Mouse (Mus musculus) neural tube, embryonic 11.5 days (tissue): ENCODE results near the gene Pigt. TPM values are rescaled to one million over a fixed set of nuclear protein-coding genes. Genes with fewer than 3 reads are reported as not detected.

Experiments
- ATAC-seq: fragments of 200-750 bp; cut with Nextera tagmentation; 2 replicates; pipeline ENCODE4 v1.8.0; 2017; ENCODE audit warnings: moderate number of reproducible peaks, mild to moderate bottlenecking, moderate TSS enrichment, moderate library complexity; ENCODE audit not compliant: insufficient read depth, low FRiP score, low TSS enrichment
- DNase-seq: peaks from one replicate; pipeline ENCODE4 v3.0.0-alpha.2; 2015; ENCODE audit warnings: low spot score
- H3K27ac ChIP-seq: fragments of 300-500 bp; sonication (generic); 2 replicates; pipeline ENCODE4 v1.5.1; 2014; ENCODE audit warnings: low read depth, mild to moderate bottlenecking, low read length
- H3K27me3 ChIP-seq: fragments of 300-500 bp; sonication (generic); 2 replicates; pipeline ENCODE4 v1.6.1; 2014; ENCODE audit warnings: mild to moderate bottlenecking, low read length, mixed read lengths; ENCODE audit not compliant: control insufficient read depth, insufficient read depth
- H3K36me3 ChIP-seq: fragments of 300-500 bp; sonication (generic); 2 replicates; pipeline ENCODE4 v1.6.1; 2014; ENCODE audit warnings: mild to moderate bottlenecking, low read length, moderate library complexity, mixed read lengths; ENCODE audit not compliant: control insufficient read depth, insufficient read depth
- H3K4me1 ChIP-seq: fragments of 300-500 bp; sonication (generic); 2 replicates; pipeline ENCODE4 v1.6.1; 2014; ENCODE audit warnings: low read length, mixed read lengths; ENCODE audit not compliant: control insufficient read depth, insufficient read depth
- H3K4me2 ChIP-seq: fragments of 300-500 bp; sonication (generic); 2 replicates; pipeline ENCODE4 v1.6.1; 2014; ENCODE audit warnings: low read depth, mild to moderate bottlenecking, moderate library complexity
- H3K4me3 ChIP-seq: fragments of 300-500 bp; sonication (generic); 2 replicates; pipeline ENCODE4 v1.5.1; 2014; ENCODE audit warnings: low read depth, low read length
- H3K9ac ChIP-seq: fragments of 300-500 bp; sonication (generic); 2 replicates; pipeline ENCODE4 v1.6.1; 2014; ENCODE audit warnings: mild to moderate bottlenecking, low read length
- H3K9me3 ChIP-seq: fragments of 300-500 bp; sonication (generic); 2 replicates; pipeline ENCODE4 v1.6.1; 2016; ENCODE audit warnings: low read length; ENCODE audit not compliant: control insufficient read depth
- WGBS: fragments of 180-500 bp; shearing (Covaris S2); extraction: QIAGEN DNeasy Blood & Tissue Kit; methylation state at CpG from one replicate; pipeline ENCODE4 v1.1.7; 2014; 5-methylcytosine and 5-hydroxymethylcytosine counted together
- polyA plus RNA-seq: library from polyadenylated mRNA; unstranded; fragments of >200 nt; fragmentation: Nextera tagmentation; extraction: Ambion mirVana; gene quantifications from 2 replicates; pipeline ENCODE4 v1.2.1, GENCODE M21; 2014

Gene Pigt
- polyA plus RNA-seq = 55.0 and 57.4 TPM in 2 replicates

DNA sequence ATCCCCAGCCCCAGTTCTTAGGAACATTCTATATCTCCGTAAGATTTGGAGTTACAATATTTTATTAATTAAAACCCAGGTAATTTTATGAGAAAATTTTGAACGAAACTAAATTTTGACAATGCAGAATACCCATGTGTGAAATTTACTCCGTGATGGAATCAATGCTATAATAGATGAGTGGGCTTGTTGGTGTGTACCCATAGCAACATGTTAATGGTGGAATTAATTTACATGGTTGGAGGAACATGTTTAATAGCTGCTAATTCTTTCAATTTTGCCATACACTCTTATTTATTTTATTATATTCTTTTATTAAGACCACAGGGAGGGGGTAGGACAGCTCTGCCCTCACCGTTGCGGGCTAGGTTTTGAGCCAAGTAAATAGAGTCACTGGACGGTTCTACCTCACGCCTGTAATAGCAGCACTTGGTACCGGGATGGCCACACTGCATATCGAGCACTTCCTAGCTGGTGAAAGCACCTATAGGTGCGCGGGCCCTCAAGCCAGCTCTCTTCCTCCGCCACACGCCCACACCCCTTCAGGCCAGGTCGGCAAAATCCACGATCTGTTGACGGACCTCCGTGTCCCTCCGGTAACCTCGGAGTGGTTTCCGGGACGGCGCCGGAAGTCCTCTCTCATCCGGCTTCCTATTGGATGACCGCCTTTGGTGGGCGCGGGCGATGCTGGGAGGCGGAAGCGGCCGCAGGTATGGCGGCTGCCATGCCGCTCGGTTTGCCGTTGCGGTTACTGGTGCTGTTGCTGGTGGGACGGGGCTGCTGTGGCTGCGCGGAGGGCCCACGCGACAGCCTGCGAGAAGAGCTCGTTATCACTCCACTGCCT is at the start of gene Pigt:
TSS of gene Pigt (plus strand) at position 674 of the 844 bp plus-strand sequence.
- no peak within 1 kb of the TSS for H3K27ac ChIP-seq
- peaks cover 3% of the 10 kb centered on the region; the same call in 1 of the 2 replicates for H3K36me3 ChIP-seq
- peak within 1 kb of the TSS; percentile 76 for H3K9ac ChIP-seq
- H3K4me3 ChIP-seq = peak within 1 kb of the TSS; percentile 89
- H3K4me2 ChIP-seq = peak within 1 kb of the TSS; percentile 95
- ATAC-seq (peak; percentile 96), DNase-seq (peak; percentile 87)
- WGBS = 4% methylated on average over 43 of the region's 43 CpGs
- H3K27me3 ChIP-seq = no peaks in the 10 kb centered on the region
- H3K4me1 ChIP-seq = peaks cover 8% of the 10 kb centered on the region
- no peaks in the 10 kb centered on the region for H3K9me3 ChIP-seq

DNA sequence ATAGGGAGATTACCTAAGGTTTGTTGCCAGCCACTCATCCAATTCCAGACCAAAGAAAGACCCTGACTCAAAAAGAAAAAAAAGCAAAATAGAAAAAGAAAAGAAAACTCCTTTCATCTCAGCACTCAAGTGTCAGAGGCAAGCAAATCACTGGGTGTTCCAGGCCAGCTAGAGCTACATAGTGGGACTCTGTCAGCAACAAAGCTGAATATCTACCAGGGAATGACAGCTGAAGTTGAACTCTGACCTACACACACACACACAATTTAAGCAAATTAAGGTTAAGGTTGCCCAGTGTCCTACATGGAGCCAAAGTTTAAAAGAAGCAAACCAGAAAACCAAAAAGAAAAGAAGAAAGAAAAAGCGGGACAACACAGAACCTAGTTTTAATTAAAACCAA is 49.2 kb upstream of the Pigt start:
- H3K9ac ChIP-seq = no peak overlapping the region
- H3K27ac ChIP-seq = no peak overlapping the region
- no peaks in the 10 kb centered on the region; the same call in 1 of the 2 replicates for H3K4me1 ChIP-seq
- no peak overlapping the region for H3K4me3 ChIP-seq
- H3K27me3 ChIP-seq = no peaks in the 10 kb centered on the region
- ATAC-seq = no peak
- H3K36me3 ChIP-seq = no peaks in the 10 kb centered on the region
- no peak overlapping the region for H3K4me2 ChIP-seq
- 86% methylated on average over 1 of the region's 1 CpGs for WGBS
- DNase-seq = no peak
- H3K9me3 ChIP-seq = no peaks in the 10 kb centered on the region

DNA sequence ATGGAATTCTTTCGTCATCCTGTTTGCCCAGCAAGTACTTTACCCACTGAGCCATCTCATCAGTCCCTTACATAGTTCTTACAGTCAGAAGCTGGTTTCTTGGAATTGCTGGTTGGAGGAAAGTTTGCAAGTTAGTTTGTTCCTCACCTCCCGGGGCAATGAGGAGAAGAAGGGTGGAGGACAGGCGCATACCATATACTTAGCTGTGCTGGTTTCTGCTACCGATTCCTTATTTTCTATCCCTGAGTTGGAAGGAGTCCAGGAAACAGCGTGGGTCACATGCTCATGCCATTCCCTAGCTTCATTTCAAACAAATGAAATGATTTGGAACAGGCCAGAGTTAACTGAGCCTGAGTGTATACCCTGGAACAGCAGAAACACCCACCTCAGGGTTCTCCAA is 48.4 kb upstream of the Pigt start:
- H3K4me1 ChIP-seq = no peaks in the 10 kb centered on the region
- no peaks in the 10 kb centered on the region for H3K36me3 ChIP-seq
- no peak for ATAC-seq
- no peak overlapping the region for H3K9ac ChIP-seq
- no peak overlapping the region for H3K27ac ChIP-seq
- no peaks in the 10 kb centered on the region for H3K27me3 ChIP-seq
- H3K4me3 ChIP-seq = no peak overlapping the region
- WGBS = 86% methylated on average over 5 of the region's 5 CpGs
- H3K4me2 ChIP-seq = no peak overlapping the region
- no peaks in the 10 kb centered on the region for H3K9me3 ChIP-seq
- DNase-seq = no peak

DNA sequence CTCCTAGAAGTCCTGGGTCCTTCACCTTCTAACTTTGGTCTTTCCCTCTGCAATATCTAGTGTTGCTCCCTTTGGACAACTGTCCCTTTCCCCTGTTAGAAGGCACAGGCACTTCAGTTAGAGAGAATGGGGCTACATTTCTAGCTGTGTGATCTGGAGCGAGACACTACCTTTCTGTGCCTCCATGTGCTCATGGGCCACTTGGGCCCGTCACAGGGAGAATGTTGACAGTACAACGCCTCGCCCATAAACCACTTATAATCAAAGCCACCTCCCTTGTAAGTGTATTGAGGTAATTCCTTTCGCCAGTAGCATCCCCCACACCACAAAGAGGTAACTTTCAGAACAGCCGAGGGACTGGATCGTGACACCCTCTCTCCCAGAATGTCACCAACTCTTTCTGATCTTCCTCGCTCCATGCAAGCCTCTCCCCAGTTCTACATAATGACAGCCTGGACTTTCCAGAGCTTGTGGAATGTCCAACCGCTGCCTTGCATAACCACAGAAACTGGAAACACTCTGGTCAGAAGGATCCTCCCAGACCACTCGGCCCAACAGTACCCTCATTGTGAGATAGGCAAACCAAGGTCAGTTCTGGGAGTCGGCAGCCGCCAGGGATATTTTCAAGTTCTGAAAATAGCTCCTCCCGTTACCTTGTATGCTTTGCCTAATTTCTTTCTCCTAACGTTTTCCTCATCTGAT is 47.8 kb upstream of the Pigt start:
- Histone ChIP-seq H3K4me3 (no peak overlapping the region), H3K4me2 (no peak overlapping the region), H3K9ac (no peak overlapping the region), H3K4me1 (no peaks in the 10 kb centered on the region), H3K36me3 (no peaks in the 10 kb centered on the region), H3K27me3 (no peaks in the 10 kb centered on the region), H3K9me3 (no peaks in the 10 kb centered on the region), H3K27ac (no peak overlapping the region)
- 84% methylated on average over 14 of the region's 14 CpGs for WGBS
- DNase-seq = no peak
- ATAC-seq = no peak

DNA sequence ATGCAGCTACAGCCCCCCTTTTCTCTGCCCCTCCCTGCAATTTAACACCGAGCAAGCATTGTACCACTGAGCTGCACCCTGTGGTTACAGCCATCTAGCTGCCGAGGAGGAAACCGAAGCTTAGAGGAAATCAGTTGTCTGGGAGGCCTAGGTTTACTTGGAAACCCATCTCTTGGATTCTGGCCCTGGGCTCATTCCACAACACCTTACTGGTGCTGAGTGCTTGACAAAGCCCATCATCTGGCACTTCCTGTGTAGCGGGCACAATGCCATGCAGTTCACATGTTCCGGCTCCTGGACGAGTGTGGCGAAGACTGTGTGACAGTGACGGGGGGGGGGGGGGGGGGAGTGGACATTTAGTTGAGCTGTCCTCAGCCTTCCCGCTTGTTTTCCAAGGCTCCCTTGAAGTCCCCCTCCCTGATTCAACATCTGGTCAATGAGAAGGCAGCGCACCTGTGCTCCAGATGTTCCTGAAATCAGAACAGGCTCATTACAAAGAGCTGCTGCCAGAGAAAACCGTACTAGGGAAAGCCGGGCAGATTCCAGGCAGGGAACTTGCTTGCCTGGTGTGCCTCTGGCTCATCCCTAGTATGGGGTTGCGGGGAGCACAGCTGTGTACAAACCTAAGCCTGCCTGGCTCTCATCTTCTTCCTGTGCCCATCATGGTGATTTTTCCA is 45.2 kb upstream of the Pigt start:
- Histone ChIP-seq H3K9ac (no peak overlapping the region), H3K4me1 (peaks cover 6% of the 10 kb centered on the region), H3K4me3 (no peak overlapping the region), H3K4me2 (no peak overlapping the region), H3K27me3 (no peaks in the 10 kb centered on the region), H3K27ac (no peak overlapping the region), H3K36me3 (no peaks in the 10 kb centered on the region), H3K9me3 (no peaks in the 10 kb centered on the region)
- no peak for DNase-seq
- WGBS = 37% methylated on average over 13 of the region's 13 CpGs
- ATAC-seq = no peak

DNA sequence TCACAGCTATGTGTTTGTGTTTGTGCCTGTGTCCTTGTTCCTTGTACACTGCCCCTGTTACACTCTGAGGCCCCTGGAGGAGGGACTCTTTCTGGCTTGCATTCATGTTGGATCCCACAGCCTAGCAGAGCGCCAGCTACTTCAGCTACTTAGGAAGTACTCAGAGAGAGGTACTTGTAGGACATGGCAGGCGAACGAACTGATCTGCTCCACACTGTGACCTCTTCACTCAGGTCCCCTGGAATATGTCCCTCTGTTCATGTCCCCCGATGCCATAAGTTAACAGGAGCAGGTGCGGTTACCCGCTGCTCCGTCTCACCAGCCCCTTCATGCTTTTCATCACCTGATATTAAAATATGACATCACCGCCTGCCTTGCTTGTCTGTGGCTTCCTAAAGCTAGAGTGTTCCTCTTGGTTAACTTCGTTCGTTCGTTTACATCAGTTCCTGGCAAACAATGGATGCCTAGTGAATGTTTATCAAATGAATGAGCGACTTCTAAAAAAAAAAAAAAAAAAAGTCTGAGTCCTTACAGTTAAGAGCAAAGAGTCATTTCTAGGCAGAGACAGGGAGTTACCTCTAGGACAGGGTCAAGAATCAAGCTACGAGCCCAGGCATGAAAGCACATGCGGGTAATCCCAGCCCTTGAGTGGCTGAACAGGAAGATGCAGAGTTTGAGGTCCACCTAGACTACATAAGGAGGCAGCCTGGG is 44.1 kb upstream of the Pigt start:
- Histone ChIP-seq H3K27ac (no peak overlapping the region), H3K36me3 (no peaks in the 10 kb centered on the region), H3K9me3 (no peaks in the 10 kb centered on the region), H3K4me2 (no peak overlapping the region), H3K4me3 (no peak overlapping the region), H3K4me1 (peaks cover 6% of the 10 kb centered on the region), H3K27me3 (no peaks in the 10 kb centered on the region), H3K9ac (no peak overlapping the region)
- no peak for ATAC-seq
- WGBS = 83% methylated on average over 14 of the region's 14 CpGs
- no peak for DNase-seq

DNA sequence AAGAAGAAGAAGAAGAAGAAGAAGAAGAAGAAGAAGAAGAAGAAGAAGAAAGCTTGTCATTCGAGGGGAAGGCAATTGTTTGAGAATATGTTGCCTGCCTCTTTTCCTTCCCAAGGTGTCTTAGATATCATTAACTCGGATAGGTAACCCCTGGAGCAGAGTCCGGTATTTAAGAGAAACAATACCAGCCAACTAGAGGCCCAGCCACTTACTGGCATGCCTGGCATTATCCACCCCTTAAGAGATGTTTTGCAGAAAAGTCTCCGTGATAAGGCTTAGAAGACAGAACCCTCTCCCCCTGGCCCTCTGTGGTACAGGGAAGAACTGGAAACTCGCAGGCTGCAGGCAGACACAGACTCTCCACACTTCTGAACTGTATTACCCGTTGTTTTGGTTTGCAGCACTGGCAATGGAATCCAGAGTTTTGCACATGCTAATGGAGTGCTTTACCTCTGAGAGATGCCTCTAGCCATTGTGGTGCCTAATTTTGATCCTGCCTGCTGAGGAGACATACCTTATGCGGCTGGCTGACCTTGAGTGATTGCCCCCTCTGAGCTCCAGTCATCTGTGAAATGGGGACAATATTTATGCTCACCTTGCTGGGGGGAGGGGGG is 43.3 kb upstream of the Pigt start:
- Histone ChIP-seq H3K36me3 (no peaks in the 10 kb centered on the region), H3K9me3 (no peaks in the 10 kb centered on the region), H3K4me2 (no peak overlapping the region), H3K27me3 (no peaks in the 10 kb centered on the region), H3K4me3 (no peak overlapping the region), H3K4me1 (peaks cover 6% of the 10 kb centered on the region), H3K9ac (no peak overlapping the region), H3K27ac (no peak overlapping the region)
- ATAC-seq (no peak), DNase-seq (no peak)
- WGBS = 73% methylated on average over 7 of the region's 7 CpGs

DNA sequence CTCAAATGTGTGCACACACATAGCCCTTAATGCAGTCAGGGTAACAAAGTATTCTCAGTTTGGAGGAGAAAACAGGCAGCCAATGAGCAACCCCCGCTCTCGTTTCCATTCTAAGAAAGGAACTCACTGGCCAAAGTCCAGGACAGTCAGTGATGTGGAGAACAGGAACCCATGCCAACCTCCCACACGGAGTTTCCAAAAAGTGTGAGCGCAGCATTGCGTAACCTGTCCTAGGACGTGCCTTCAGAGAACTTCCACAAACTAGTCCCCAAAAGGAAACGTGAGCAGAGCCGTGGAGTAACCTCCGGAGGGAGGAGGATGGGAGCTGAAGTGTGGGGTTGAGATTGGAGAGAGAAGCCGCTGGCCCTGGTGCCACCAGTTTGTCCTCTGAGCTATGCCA is 42.5 kb upstream of the Pigt start:
- no peak for DNase-seq
- 87% methylated on average over 10 of the region's 10 CpGs for WGBS
- H3K9ac ChIP-seq = no peak overlapping the region

More for the DNA sequence above, 42.5 kb upstream of the Pigt start:
- Histone ChIP-seq H3K36me3 (no peaks in the 10 kb centered on the region), H3K4me1 (peaks cover 6% of the 10 kb centered on the region), H3K4me3 (no peak overlapping the region), H3K27me3 (no peaks in the 10 kb centered on the region), H3K27ac (no peak overlapping the region), H3K9me3 (no peaks in the 10 kb centered on the region), H3K4me2 (no peak overlapping the region)
- no peak for ATAC-seq
